Mouse (Mus musculus) stomach, postnatal 0 days (tissue): ENCODE measurements around the gene Alg12.

Experiments used
- CTCF ChIP-seq: IDR thresholded peaks from 2 replicates; pipeline ENCODE4 v1.5.1; 2016; ENCODE audit warnings: antibody characterized with exemption, low read depth, mild to moderate bottlenecking, moderate library complexity
- EP300 ChIP-seq: optimal IDR thresholded peaks from 2 replicates; pipeline ENCODE3; 2016; ENCODE audit warnings: antibody characterized with exemption

DNA sequence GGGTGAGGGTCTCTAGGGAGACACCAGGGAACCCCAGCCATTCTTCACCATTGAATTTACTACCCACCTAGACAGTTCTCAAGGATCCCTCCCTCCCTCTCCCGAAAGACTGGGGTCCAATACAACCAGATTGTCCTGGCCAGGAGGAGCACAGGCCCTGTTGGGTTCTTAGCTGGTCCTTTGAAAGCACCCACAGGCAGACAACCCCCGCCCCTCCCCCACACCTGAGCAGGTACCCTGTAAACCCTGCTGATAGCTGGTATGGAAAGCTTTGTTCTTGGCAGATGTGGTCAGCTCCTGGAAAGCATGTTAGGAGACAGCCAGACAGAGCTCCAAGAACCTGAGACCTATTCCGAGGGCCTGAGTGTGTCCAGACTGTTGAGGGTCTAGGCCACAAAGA, 41.7 kb upstream of the Alg12 start:
- no peak for TF ChIP-seq EP300
- TF ChIP-seq CTCF, result no peak
